Mouse (Mus musculus) hindbrain, embryonic 10.5 days (tissue): ENCODE results near the gene Tada2b. TPM values are rescaled to one million over a fixed set of nuclear protein-coding genes. Genes with fewer than 3 reads are reported as not detected.

Source experiments
- DNase-seq: peaks from one replicate; pipeline ENCODE4 v3.0.0-alpha.2; 2017; ENCODE audit warnings: low spot score
- H3K27ac ChIP-seq: fragments of 300-500 bp; sonication (generic); 2 replicates; pipeline ENCODE4 v1.5.1; 2016; ENCODE audit warnings: mild to moderate bottlenecking, moderate library complexity
- H3K27me3 ChIP-seq: fragments of 300-500 bp; sonication (generic); 2 replicates; pipeline ENCODE4 v1.6.1; 2016; ENCODE audit warnings: mild to moderate bottlenecking; ENCODE audit not compliant: poor library complexity, insufficient read depth, severe bottlenecking
- H3K36me3 ChIP-seq: fragments of 300-500 bp; sonication (generic); 2 replicates; pipeline ENCODE4 v1.6.1; 2016; ENCODE audit warnings: mild to moderate bottlenecking, moderate library complexity
- H3K4me1 ChIP-seq: fragments of 300-500 bp; sonication (generic); replicated peaks from 2 replicates; pipeline ENCODE4 v1.6.1; 2016; ENCODE audit warnings: mild to moderate bottlenecking
- H3K4me3 ChIP-seq: fragments of 300-500 bp; sonication (generic); 2 replicates; pipeline ENCODE4 v1.5.1; 2016; ENCODE audit warnings: mild to moderate bottlenecking, moderate library complexity
- H3K9me3 ChIP-seq: fragments of 300-500 bp; sonication (generic); 2 replicates; pipeline ENCODE4 v1.6.1; 2016; ENCODE audit warnings: mild to moderate bottlenecking, moderate library complexity
- WGBS: fragments of 180-500 bp; shearing (Covaris S2); methylation state at CpG from one replicate; pipeline ENCODE4 v1.1.7; 2016; 5-methylcytosine and 5-hydroxymethylcytosine counted together
- polyA plus RNA-seq: library from polyadenylated mRNA; unstranded; fragments of >200 nt; fragmentation: Nextera tagmentation; extraction: Ambion mirVana; gene quantifications from 2 replicates; pipeline ENCODE4 v1.2.1, GENCODE M21; 2016

The Tada2b gene
- polyA plus RNA-seq, 1 experiment from 2014 or later = 1.7 TPM

DNA sequence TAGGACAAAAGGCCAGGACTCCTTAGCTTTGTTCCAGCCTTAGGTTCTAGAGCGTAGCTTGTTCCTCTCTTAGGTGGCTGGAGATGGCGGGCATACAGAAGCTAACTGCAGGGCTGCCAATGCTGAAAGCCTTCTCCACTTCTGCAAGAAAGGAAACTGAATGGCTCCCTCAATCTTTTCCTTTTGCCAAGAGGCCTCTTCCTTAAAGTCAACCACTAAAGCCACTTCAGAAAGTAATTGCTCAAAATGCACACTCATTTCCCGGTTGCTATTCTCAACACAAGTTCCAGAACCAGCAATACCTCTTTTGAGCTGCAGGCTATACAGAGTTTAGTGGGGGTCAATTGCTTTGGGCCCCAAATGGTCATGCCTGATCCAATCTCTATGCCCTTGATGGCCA is 6.6 kb downstream of the Tada2b start:
- peaks cover 53% of the 10 kb centered on the region for H3K36me3 ChIP-seq
- H3K9me3 ChIP-seq = no peaks in the 10 kb centered on the region
- 93% methylated on average over 3 of the region's 3 CpGs for WGBS
- no peaks in the 10 kb centered on the region for H3K27me3 ChIP-seq
- no peak overlapping the region for H3K27ac ChIP-seq
- no peak overlapping the region for H3K4me3 ChIP-seq
- H3K4me1 ChIP-seq = peaks cover 33% of the 10 kb centered on the region
- DNase-seq = no peak

DNA sequence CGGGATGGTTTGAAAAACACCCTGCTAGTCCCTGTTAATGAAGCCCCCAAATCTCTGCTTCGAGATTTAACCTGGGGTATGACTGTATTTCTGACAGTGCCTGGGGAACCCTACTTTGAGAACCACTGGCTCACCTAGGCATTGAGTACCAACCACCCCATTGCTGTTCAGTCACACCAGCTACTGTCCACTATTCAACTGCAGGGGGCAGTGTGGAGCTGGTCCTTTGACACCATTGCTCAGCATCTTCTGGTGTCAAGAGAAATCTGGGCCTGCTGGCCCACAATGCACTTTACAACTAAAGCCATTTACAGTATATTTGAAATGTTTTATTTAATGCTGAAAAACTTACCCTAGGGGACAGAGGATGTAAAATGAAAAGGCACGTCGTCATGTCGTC is 9.8 kb downstream of the Tada2b start:
- Histone ChIP-seq H3K36me3 (peaks cover 78% of the 10 kb centered on the region), H3K4me3 (no peak overlapping the region), H3K9me3 (no peaks in the 10 kb centered on the region), H3K27ac (no peak overlapping the region), H3K4me1 (peaks cover 5% of the 10 kb centered on the region), H3K27me3 (no peaks in the 10 kb centered on the region)
- peak; percentile 66 for DNase-seq
- 90% methylated on average over 5 of the region's 5 CpGs for WGBS

GRCm38 (mm10) chr5:36472876-36473655 is 11.0 kb downstream of the Tada2b start:
- Histone ChIP-seq H3K9me3 (no peaks in the 10 kb centered on the region), H3K36me3 (peaks cover 87% of the 10 kb centered on the region), H3K4me3 (no peak overlapping the region), H3K27ac (no peak overlapping the region), H3K27me3 (no peaks in the 10 kb centered on the region), H3K4me1 (no peaks in the 10 kb centered on the region)
- DNase-seq = no peak
- 95% methylated on average over 4 of the region's 4 CpGs for WGBS

DNA sequence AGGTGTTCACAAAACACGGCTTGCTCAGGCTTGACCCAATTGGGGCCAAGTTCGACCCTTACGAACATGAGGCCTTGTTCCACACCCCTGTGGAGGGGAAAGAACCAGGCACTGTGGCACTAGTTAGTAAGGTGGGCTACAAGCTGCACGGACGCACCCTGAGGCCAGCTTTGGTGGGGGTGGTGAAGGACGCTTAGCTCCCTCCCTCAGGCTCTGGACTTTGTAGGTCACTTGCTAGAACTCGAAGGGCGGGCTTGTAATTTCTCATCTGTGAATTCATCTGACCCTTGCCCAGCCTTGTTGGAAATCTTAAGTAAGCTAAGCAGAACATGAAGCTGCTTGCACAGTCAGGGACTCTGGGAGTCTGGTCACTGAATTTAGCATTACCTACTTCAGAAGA is 12.9 kb downstream of the Tada2b start:
- Histone ChIP-seq H3K27me3 (no peaks in the 10 kb centered on the region), H3K4me1 (peaks cover 7% of the 10 kb centered on the region)
- 94% methylated on average over 8 of the region's 8 CpGs for WGBS

GRCm38 (mm10) chr5:36465889-36466288 is 18.2 kb downstream of the Tada2b start:
- H3K36me3 ChIP-seq = peaks cover 40% of the 10 kb centered on the region
- H3K27me3 ChIP-seq = no peaks in the 10 kb centered on the region
- H3K27ac ChIP-seq = peak overlapping the region; percentile 90; the same call in 1 of the 2 replicates
- H3K4me3 ChIP-seq = peak overlapping the region; percentile 99
- 34% methylated on average over 8 of the region's 8 CpGs for WGBS
- no peaks in the 10 kb centered on the region for H3K9me3 ChIP-seq
- DNase-seq = no peak
- H3K4me1 ChIP-seq = peaks cover 45% of the 10 kb centered on the region

More for the DNA sequence above, 12.9 kb downstream of the Tada2b start:
- DNase-seq = no peak
- peaks cover 89% of the 10 kb centered on the region for H3K36me3 ChIP-seq
- no peaks in the 10 kb centered on the region for H3K9me3 ChIP-seq
- H3K4me3 ChIP-seq = no peak overlapping the region
- H3K27ac ChIP-seq = no peak overlapping the region

GRCm38 (mm10) chr5:36464709-36465661 is 19.1 kb downstream of the Tada2b start, which contains the start of gene Grpel1:
TSS of gene Grpel1 (plus strand) at chr5:36464998.
- Histone ChIP-seq H3K4me3 (peak within 1 kb of the TSS; percentile 99), H3K27me3 (no peaks in the 10 kb centered on the region), H3K27ac (peak within 1 kb of the TSS; percentile 90), H3K36me3 (peaks cover 31% of the 10 kb centered on the region), H3K9me3 (no peaks in the 10 kb centered on the region), H3K4me1 (peaks cover 45% of the 10 kb centered on the region)
- WGBS = under 1% methylated on average over 68 of the region's 68 CpGs
- peak; percentile 98 for DNase-seq

DNA sequence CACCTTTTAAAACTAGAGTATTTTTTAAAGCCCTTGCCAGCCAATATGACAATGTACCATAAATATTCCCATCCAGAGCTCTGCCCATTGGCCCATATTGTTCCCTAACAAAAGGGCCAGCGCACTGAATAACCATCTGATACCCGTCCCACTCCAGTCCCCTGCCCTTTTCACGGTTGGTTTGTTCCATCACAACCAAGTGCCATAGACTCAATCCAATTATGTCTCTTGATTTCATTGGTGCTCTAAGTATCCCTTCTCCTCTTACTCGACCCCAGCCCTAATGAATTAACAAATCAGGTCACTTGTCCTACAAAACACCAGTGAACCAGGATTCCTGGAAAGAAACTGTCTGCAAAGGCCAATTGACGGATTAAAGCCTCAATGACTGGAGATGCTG is 20.7 kb downstream of the Tada2b start:
- Histone ChIP-seq H3K27ac (no peak overlapping the region), H3K27me3 (no peaks in the 10 kb centered on the region), H3K4me1 (peaks cover 50% of the 10 kb centered on the region), H3K9me3 (no peaks in the 10 kb centered on the region), H3K36me3 (peaks cover 15% of the 10 kb centered on the region; the same call in 1 of the 2 replicates), H3K4me3 (no peak overlapping the region)
- WGBS = 27% methylated on average over 5 of the region's 5 CpGs
- peak; percentile 15 for DNase-seq

- Histone ChIP-seq H3K36me3 (peaks cover 9% of the 10 kb centered on the region; the same call in 1 of the 2 replicates), H3K9me3 (no peaks in the 10 kb centered on the region), H3K4me1 (peaks cover 50% of the 10 kb centered on the region), H3K4me3 (no peak overlapping the region), H3K27ac (no peak overlapping the region), H3K27me3 (no peaks in the 10 kb centered on the region)
- WGBS = 23% methylated on average over 7 of the region's 7 CpGs
- peak; percentile 76 for DNase-seq
These were observed 21.3 kb downstream of the Tada2b start for GRCm38 (mm10) chr5:36462810-36463209.

DNA sequence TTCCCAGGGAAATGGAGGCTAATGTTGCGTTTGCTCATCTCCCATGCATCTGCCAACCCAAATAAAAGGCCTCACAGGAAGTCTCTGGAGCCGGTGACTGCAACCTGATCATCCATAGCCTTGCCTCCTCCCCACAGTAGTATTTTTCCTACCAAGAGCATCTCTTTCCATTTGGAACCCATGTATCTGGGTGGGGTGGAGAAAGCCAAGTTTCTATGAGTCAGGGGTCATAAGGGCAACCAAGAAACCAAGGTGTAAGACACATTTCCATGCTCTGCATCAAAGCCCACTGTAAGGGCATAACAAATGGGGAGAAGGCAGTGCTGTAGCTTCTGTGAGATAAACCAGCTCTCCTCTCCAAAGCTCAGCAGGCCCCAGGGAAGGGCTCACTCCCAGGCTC is 22.9 kb downstream of the Tada2b start:
- DNase-seq = no peak
- 67% methylated on average over 2 of the region's 2 CpGs for WGBS
- Histone ChIP-seq H3K27me3 (0 out of 2 replicates have a peak, but pooled peaks cover 5% of the 10 kb centered on the region), H3K4me3 (no peak overlapping the region), H3K27ac (no peak overlapping the region), H3K4me1 (peaks cover 43% of the 10 kb centered on the region), H3K9me3 (no peaks in the 10 kb centered on the region), H3K36me3 (no peaks in the 10 kb centered on the region)

DNA sequence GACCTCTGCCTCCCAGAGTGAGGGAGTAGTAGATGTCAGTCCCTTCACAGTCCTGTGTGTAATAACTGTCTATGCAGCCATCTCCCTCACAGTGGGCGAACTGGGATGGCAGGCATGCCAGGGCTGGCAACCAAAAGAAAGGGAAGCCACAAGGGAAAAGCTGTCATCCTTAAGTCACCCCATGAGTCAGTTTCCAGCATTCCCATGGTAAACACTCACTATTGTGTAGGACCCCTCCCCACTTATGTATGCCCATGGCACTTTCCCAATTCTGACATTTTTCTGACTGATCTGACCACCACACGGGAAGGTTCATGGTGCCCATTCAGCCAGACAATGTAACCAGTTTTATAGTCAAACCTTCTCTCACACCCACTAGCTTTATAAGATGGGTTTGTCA is 23.4 kb downstream of the Tada2b start:
- WGBS = 87% methylated on average over 2 of the region's 2 CpGs
- H3K36me3 ChIP-seq = no peaks in the 10 kb centered on the region
- H3K27ac ChIP-seq = no peak overlapping the region
- 0 out of 2 replicates have a peak, but pooled peaks cover 5% of the 10 kb centered on the region for H3K27me3 ChIP-seq
- H3K4me3 ChIP-seq = no peak overlapping the region
- no peak for DNase-seq
- no peaks in the 10 kb centered on the region for H3K9me3 ChIP-seq
- H3K4me1 ChIP-seq = peaks cover 38% of the 10 kb centered on the region

DNA sequence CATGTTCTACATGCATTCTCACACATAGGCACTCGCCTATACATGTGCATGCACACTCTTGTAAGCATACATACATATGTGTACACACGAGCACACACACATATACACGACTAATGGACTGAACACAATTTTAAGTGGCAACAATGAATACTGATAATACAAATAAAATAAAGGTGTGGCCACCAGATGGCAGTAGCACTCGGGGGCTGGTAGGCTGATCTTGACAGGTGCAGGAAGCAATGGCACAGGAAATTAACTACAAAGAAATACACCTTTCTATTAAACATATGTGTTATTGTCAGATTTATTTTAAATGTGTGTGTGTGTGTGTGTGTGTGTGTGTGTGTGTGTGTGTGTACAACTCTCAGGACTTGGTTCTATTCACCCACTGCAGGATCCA is 25.2 kb downstream of the Tada2b start:
- DNase-seq = peak; percentile 45
- H3K27ac ChIP-seq = no peak overlapping the region
- H3K27me3 ChIP-seq = peaks cover 9% of the 10 kb centered on the region; the same call in 1 of the 2 replicates
- H3K4me1 ChIP-seq = peaks cover 25% of the 10 kb centered on the region
- WGBS = 22% methylated on average over 4 of the region's 4 CpGs
- H3K4me3 ChIP-seq = no peak overlapping the region
- H3K36me3 ChIP-seq = no peaks in the 10 kb centered on the region
- no peaks in the 10 kb centered on the region for H3K9me3 ChIP-seq

GRCm38 (mm10) chr5:36457706-36458105 is 26.4 kb downstream of the Tada2b start:
- Histone ChIP-seq H3K4me3 (no peak overlapping the region), H3K27me3 (peaks cover 9% of the 10 kb centered on the region; the same call in 1 of the 2 replicates), H3K4me1 (peaks cover 13% of the 10 kb centered on the region), H3K36me3 (no peaks in the 10 kb centered on the region), H3K27ac (no peak overlapping the region), H3K9me3 (no peaks in the 10 kb centered on the region)
- no peak for DNase-seq
- 85% methylated on average over 4 of the region's 4 CpGs for WGBS
